Mouse (Mus musculus): ENCODE measurements around the gene Kiss1r. TPM values are rescaled to one million over a fixed set of nuclear protein-coding genes. Genes with fewer than 3 reads are reported as not detected.
A peak's percentile ranks its signal among the peaks of the same experiment; 100 is the strongest.
"Not testable (repeated sequence)": the region's sequence is repeated elsewhere in the genome, so short reads cannot be mapped to it uniquely, and the experiment has no call there.

Kiss1r gene
- polyA plus RNA-seq, 1 experiment from 2014 or later = 0.52 TPM

- H3K4me1 ChIP-seq (replicated peaks) = peaks cover 32% of the 10 kb centered on the region
- H3K27ac ChIP-seq = no peak overlapping the region
- H3K36me3 ChIP-seq = no peaks in the 10 kb centered on the region
- WGBS = 20% methylated on average over 22 of the region's 22 CpGs
- 0 out of 2 replicates have a peak overlapping the region, but pooled peaks have one; percentile 14 for H3K4me2 ChIP-seq (replicated peaks)
- no peaks in the 10 kb centered on the region for H3K9me3 ChIP-seq
- no peaks in the 10 kb centered on the region; the same call in 1 of the 2 replicates for H3K27me3 ChIP-seq (replicated peaks)
- no peak overlapping the region for H3K4me3 ChIP-seq (replicated peaks)
- H3K9ac ChIP-seq = no peak overlapping the region
- peak; percentile 37; the same call in 1 of the 2 replicates for ATAC-seq
These were observed 33.3 kb upstream of the Kiss1r start for GRCm38 (mm10) chr10:79883297-79884084.

- no peaks in the 10 kb centered on the region; the same call in 1 of the 2 replicates for H3K27me3 ChIP-seq (replicated peaks)
- no peak overlapping the region for H3K9ac ChIP-seq
- no peak for ATAC-seq
- no peak overlapping the region for H3K27ac ChIP-seq
- no peaks in the 10 kb centered on the region for H3K36me3 ChIP-seq
- peaks cover 30% of the 10 kb centered on the region for H3K4me1 ChIP-seq (replicated peaks)
- H3K4me2 ChIP-seq (replicated peaks) = no peak overlapping the region
- no peaks in the 10 kb centered on the region for H3K9me3 ChIP-seq
- no peak overlapping the region for H3K4me3 ChIP-seq (replicated peaks)
- 65% methylated on average over 4 of the region's 4 CpGs for WGBS
These were observed 32.3 kb upstream of the Kiss1r start for GRCm38 (mm10) chr10:79884446-79884845.

- ATAC-seq; H3K4me3 ChIP-seq (replicated peaks); H3K9ac ChIP-seq; H3K9me3 ChIP-seq; H3K4me2 ChIP-seq (replicated peaks); H3K36me3 ChIP-seq; H3K27me3 ChIP-seq (replicated peaks); H3K27ac ChIP-seq: not testable (repeated sequence)
- H3K4me1 ChIP-seq (replicated peaks) = peaks cover 26% of the 10 kb centered on the region
- WGBS = 61% methylated on average over 3 of the region's 3 CpGs
These were observed 31.8 kb upstream of the Kiss1r start for GRCm38 (mm10) chr10:79884938-79885337.

DNA sequence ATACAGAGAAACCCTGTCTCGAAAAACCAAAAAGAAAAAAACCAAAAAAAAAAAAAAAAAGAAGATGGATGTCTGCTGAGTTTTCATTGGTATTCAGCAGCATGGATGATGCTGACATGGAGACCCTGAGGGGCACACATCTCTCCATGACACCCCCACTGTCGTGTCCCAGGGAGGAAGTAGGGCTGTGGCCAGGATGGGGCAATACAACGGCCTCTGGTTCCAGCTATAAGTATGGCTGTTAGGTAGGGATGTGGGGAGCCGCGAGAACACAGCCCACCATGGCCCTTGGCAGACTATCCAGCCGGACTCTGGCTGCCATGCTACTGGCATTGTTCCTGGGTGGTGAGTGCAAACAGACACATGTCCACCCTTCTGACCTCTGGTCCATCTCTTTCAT is 30.7 kb upstream of the Kiss1r start, which contains the start of gene Elane:
Gene Elane (plus strand): TSS at position 194 of the 400 bp plus-strand sequence.
- H3K4me1 ChIP-seq (replicated peaks) = peaks cover 18% of the 10 kb centered on the region
- no peaks in the 10 kb centered on the region for H3K36me3 ChIP-seq
- no peak within 1 kb of the TSS for H3K4me2 ChIP-seq (replicated peaks)
- H3K4me3 ChIP-seq (replicated peaks) = no peak within 1 kb of the TSS
- 81% methylated on average over 6 of the region's 6 CpGs for WGBS
- H3K9me3 ChIP-seq = no peaks in the 10 kb centered on the region
- H3K9ac ChIP-seq = no peak within 1 kb of the TSS
- ATAC-seq = no peak
- H3K27ac ChIP-seq = no peak within 1 kb of the TSS
- no peaks in the 10 kb centered on the region; the same call in 1 of the 2 replicates for H3K27me3 ChIP-seq (replicated peaks)

DNA sequence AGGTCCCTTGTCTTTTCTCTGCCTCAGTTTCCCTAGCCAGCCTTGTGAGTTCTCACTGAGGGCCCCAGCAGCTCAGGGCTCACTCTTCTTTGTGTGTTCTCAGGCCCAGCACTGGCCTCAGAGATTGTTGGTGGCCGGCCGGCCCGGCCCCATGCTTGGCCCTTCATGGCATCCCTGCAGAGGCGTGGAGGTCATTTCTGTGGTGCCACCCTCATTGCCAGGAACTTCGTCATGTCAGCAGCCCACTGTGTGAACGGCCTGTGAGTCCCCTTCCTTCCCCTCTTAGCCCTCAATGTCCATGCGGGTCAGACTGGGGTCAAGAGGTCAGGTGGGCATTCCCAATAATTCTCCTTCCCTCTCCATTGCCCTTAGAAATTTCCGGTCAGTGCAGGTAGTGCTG is 30.2 kb upstream of the Kiss1r start:
- Histone ChIP-seq H3K9ac (no peak overlapping the region), H3K27me3 (replicated peaks) (no peaks in the 10 kb centered on the region; the same call in 1 of the 2 replicates), H3K4me1 (replicated peaks) (peaks cover 18% of the 10 kb centered on the region), H3K36me3 (no peaks in the 10 kb centered on the region), H3K27ac (no peak overlapping the region), H3K4me2 (replicated peaks) (no peak overlapping the region), H3K9me3 (no peaks in the 10 kb centered on the region), H3K4me3 (replicated peaks) (no peak overlapping the region)
- 71% methylated on average over 8 of the region's 8 CpGs for WGBS
- no peak for ATAC-seq

GRCm38 (mm10) chr10:79889386-79889785 is 27.4 kb upstream of the Kiss1r start:
- H3K9ac ChIP-seq = no peak overlapping the region
- no peak overlapping the region for H3K4me3 ChIP-seq (replicated peaks)
- 45% methylated on average over 2 of the region's 2 CpGs for WGBS
- ATAC-seq = no peak
- no peaks in the 10 kb centered on the region for H3K9me3 ChIP-seq
- no peaks in the 10 kb centered on the region for H3K36me3 ChIP-seq
- no peak overlapping the region for H3K4me2 ChIP-seq (replicated peaks)
- no peaks in the 10 kb centered on the region for H3K4me1 ChIP-seq (replicated peaks)
- H3K27me3 ChIP-seq (replicated peaks) = no peaks in the 10 kb centered on the region
- no peak overlapping the region for H3K27ac ChIP-seq

GRCm38 (mm10) chr10:79890670-79891069 is 26.1 kb upstream of the Kiss1r start, which contains the start of gene Cfd:
Gene Cfd (plus strand): TSS chr10:79890853.
- no peak within 1 kb of the TSS for H3K9ac ChIP-seq
- no peak within 1 kb of the TSS for H3K4me3 ChIP-seq (replicated peaks)
- peaks cover 7% of the 10 kb centered on the region; the same call in 1 of the 2 replicates for H3K36me3 ChIP-seq
- 52% methylated on average over 5 of the region's 5 CpGs for WGBS
- no peaks in the 10 kb centered on the region for H3K9me3 ChIP-seq
- no peak within 1 kb of the TSS for H3K4me2 ChIP-seq (replicated peaks)
- no peak for ATAC-seq
- no peaks in the 10 kb centered on the region for H3K4me1 ChIP-seq (replicated peaks)
- H3K27me3 ChIP-seq (replicated peaks) = no peaks in the 10 kb centered on the region
- H3K27ac ChIP-seq = no peak within 1 kb of the TSS

DNA sequence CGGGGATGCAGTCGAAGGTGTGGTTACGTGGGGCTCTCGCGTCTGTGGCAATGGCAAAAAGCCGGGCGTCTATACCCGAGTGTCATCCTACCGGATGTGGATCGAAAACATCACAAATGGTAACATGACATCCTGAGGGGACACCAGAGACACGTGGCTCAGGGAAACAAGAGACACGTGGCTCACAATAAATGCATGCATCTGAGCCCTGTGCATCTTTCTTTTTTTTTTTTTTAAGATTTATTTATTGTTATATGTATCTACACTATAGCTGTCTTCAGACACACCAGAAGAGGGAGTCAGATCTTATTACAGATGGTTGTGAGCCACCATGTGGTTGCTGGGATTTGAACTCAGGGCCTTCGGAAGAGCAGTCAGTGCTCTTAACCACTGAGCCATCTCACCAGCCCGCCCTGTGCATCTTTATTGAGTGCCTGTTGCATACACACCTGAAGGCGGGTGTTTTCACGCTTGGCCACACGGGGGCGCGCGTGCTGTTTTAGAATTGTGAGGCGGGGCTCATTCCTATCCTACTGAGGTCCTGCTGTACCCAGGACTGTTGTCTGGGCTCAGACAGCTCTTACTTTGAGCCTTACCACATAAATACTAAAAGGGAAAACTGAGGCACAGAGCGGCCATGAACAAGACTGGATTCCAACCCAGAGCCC is 24.2 kb upstream of the Kiss1r start:
- not testable (repeated sequence) for H3K27ac ChIP-seq
- ATAC-seq = peak; percentile 60

DNA sequence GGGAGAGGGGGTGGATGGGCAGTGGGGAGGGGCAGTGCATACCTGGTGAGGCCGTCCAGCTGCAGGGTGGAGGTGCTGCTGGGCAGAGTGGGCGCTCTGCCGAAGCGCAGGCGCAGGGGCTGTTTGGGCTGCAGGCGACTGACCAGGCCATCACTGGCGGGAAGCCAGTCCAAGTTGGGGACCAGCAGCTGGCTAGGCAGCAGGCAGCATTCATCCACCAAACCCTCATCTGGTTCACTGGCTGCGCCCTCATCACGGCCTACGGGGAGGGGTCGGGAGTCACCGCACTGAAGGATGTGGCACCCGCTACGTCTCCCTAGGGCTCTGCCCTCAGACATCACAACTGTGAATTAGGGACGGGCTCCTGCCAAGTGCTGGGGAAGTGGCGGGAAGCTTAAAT is 20.5 kb upstream of the Kiss1r start:
- Histone ChIP-seq H3K4me2 (replicated peaks) (no peak overlapping the region), H3K9ac (no peak overlapping the region), H3K27ac (no peak overlapping the region), H3K9me3 (no peaks in the 10 kb centered on the region), H3K4me1 (replicated peaks) (peaks cover 15% of the 10 kb centered on the region), H3K36me3 (peaks cover 25% of the 10 kb centered on the region), H3K4me3 (replicated peaks) (no peak overlapping the region), H3K27me3 (replicated peaks) (no peaks in the 10 kb centered on the region)
- no peak for ATAC-seq
- WGBS = 89% methylated on average over 16 of the region's 16 CpGs

More for the DNA sequence above, 24.2 kb upstream of the Kiss1r start:
- not testable (repeated sequence) for H3K4me3 ChIP-seq (replicated peaks); H3K27me3 ChIP-seq (replicated peaks); H3K9me3 ChIP-seq; H3K4me1 ChIP-seq (replicated peaks); H3K9ac ChIP-seq; H3K4me2 ChIP-seq (replicated peaks)
- peaks cover 13% of the 10 kb centered on the region; the same call in 1 of the 2 replicates for H3K36me3 ChIP-seq
- WGBS = 44% methylated on average over 22 of the region's 22 CpGs

GRCm38 (mm10) chr10:79896814-79897213 is 20.0 kb upstream of the Kiss1r start:
- Histone ChIP-seq H3K9ac (no peak overlapping the region), H3K4me1 (replicated peaks) (peaks cover 15% of the 10 kb centered on the region), H3K27me3 (replicated peaks) (no peaks in the 10 kb centered on the region), H3K9me3 (no peaks in the 10 kb centered on the region), H3K4me2 (replicated peaks) (no peak overlapping the region), H3K27ac (no peak overlapping the region), H3K36me3 (peaks cover 25% of the 10 kb centered on the region), H3K4me3 (replicated peaks) (no peak overlapping the region)
- peak; percentile 9; the same call in 1 of the 2 replicates for ATAC-seq
- 83% methylated on average over 13 of the region's 13 CpGs for WGBS

DNA sequence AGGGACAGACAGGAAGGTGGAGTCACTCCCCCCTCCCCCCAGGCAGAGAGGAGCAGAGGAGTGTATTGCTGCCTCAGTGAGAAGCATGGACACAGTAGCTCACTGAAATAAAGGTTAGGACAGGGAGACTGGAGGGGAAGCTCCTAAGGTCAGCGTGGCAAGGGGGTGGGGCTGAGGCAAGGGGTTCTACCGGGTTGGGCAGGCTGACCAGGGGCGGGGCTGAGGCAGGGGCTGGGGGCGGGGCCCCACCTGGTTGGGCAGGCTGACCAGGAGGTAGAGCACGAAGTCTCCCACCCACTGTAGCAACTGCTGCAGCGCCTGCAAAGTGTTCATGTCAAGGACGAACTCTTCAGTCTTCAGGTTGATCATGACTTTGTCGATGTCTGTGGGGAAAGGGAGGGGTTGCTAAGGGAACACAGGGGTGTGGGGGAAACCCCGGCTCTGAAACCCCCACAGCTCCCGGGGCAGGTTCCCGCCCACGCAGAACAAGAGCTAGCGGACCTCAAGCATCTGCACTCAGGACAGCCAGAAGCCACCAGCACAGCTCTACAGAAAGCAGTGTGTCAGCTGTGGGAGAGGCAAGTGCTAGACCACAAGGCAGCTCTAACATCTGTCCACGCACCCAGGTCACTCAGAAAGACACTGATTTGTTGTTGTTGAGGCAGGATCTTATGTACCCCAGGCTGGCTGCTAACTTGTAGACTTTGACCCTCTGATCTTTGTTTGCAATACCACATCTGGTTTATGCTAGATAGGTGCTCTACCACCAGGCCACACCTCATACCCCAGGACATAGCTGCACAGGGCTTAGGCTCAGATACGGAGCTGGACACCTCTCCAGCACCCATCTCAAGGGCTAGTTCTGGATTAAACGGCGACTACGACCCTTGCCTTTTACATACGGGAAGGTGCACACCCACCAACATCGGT is 19.2 kb upstream of the Kiss1r start:
- H3K4me1 ChIP-seq (replicated peaks) = peaks cover 15% of the 10 kb centered on the region
- H3K27ac ChIP-seq = no peak overlapping the region
- no peak overlapping the region for H3K4me3 ChIP-seq (replicated peaks)
- H3K9me3 ChIP-seq = no peaks in the 10 kb centered on the region
- H3K27me3 ChIP-seq (replicated peaks) = no peaks in the 10 kb centered on the region
- no peak overlapping the region for H3K4me2 ChIP-seq (replicated peaks)
- H3K36me3 ChIP-seq = peaks cover 26% of the 10 kb centered on the region
- no peak overlapping the region for H3K9ac ChIP-seq
- ATAC-seq = peak; percentile 49
- 42% methylated on average over 20 of the region's 20 CpGs for WGBS
